ENCODE assay signal across 18 mouse cellular contexts in genomic region chr7:29454965-29455364, GRCm38 (mm10).
DNase-seq lines count a peak whose midpoint lies in the region; ATAC-seq and TF ChIP-seq lines count a peak whose summit lies in the region.
"Had no signal": no experiment of that assay in that cellular context is flagged by ENCODE, and none has a peak within 500 bp of the region (broad histone marks: within the 10 kb centered on the region; RNA-seq: fewer than 3 reads in every experiment).

No protein-coding gene starts in this region.

- intact Hi-C loops in heart, postnatal 36 days (cut with DNase I) = no loop called here

- H3K9ac ChIP-seq in heart, embryonic 16.5 days (ENCODE audit: low read length) = no peak overlapping the region
- H3K9ac ChIP-seq in lung, embryonic 15.5 days = no peak overlapping the region
- H3K9ac ChIP-seq in lung, postnatal 0 days (replicated peaks; ENCODE audit: low read depth) = no peak overlapping the region
- peak overlapping the region; percentile 39 for H3K9ac ChIP-seq in ES-E14 (ENCODE audit: insufficient read depth, low read depth, low read length, poor library complexity, severe bottlenecking)
- no peak overlapping the region for H3K9ac ChIP-seq in embryonic facial prominence, embryonic 14.5 days (ENCODE audit: low read depth, low read length)
- H3K9ac ChIP-seq: heart, embryonic 15.5 days; hindbrain, embryonic 13.5 days; liver, postnatal 0 days had no signal

- WGBS in heart, embryonic 16.5 days = 58% methylated on average over 7 of the region's 7 CpGs
- 69% methylated on average over 7 of the region's 7 CpGs for WGBS in lung, embryonic 15.5 days
- WGBS in lung, postnatal 0 days = 74% methylated on average over 7 of the region's 7 CpGs
- 71% methylated on average over 7 of the region's 7 CpGs for WGBS in embryonic facial prominence, embryonic 14.5 days

- in situ Hi-C loops in ES-E14 (cut with MboI; ENCODE audit: low sequenced_read_pairs in 2 of 2, unreplicated experiment in 2 of 2) = no loop called here

- H3K9me3 ChIP-seq in heart, embryonic 16.5 days (replicated peaks; ENCODE audit: control insufficient read depth, low read length) = peaks cover 3% of the 10 kb centered on the region; the same call in 1 of the 2 replicates
- H3K9me3 ChIP-seq in lung, embryonic 15.5 days = no peaks in the 10 kb centered on the region
- H3K9me3 ChIP-seq in lung, postnatal 0 days (ENCODE audit: low read length) = no peaks in the 10 kb centered on the region
- no peaks in the 10 kb centered on the region for H3K9me3 ChIP-seq in ES-E14 (ENCODE audit: control insufficient read depth, insufficient read depth, low read depth, low read length)
- H3K9me3 ChIP-seq in embryonic facial prominence, embryonic 14.5 days (ENCODE audit: control insufficient read depth, low read length) = 0 out of 2 replicates have a peak, but pooled peaks cover 5% of the 10 kb centered on the region
- H3K9me3 ChIP-seq: heart, embryonic 15.5 days; hindbrain, embryonic 13.5 days had no signal

- peaks cover 5% of the 10 kb centered on the region; the same call in 1 of the 2 replicates for H3K4me1 ChIP-seq in heart, embryonic 16.5 days (ENCODE audit: control insufficient read depth, insufficient read depth, low read length)
- H3K4me1 ChIP-seq in lung, embryonic 15.5 days = peaks cover 49% of the 10 kb centered on the region
- peaks cover 16% of the 10 kb centered on the region; the same call in 1 of the 2 replicates for H3K4me1 ChIP-seq in lung, postnatal 0 days (ENCODE audit: insufficient read depth, low read depth, low read length)
- H3K4me1 ChIP-seq in ES-E14 (ENCODE audit: control insufficient read depth in 2 of 2, insufficient read depth in 2 of 2, low read length in 2 of 2, poor library complexity in 1 of 2) = peaks cover 22 to 50% of the 10 kb centered on the region in 2 experiments
- H3K4me1 ChIP-seq in embryonic facial prominence, embryonic 14.5 days (ENCODE audit: control insufficient read depth, insufficient read depth, low read length) = peaks cover 25% of the 10 kb centered on the region

- DNase-seq in heart, postnatal 36 days = no peak
- no peak for DNase-seq in lung, postnatal 0 days (ENCODE audit: low spot score)
- DNase-seq in ES-E14 (ENCODE audit: low read depth, low spot score) = no peak
- no peak for DNase-seq in embryonic facial prominence, embryonic 14.5 days (ENCODE audit: low spot score)
- DNase-seq in kidney, postnatal 25 days = no peak
- no peak for DNase-seq in Muller cell, postnatal 12 days (ENCODE audit: inconsistent ontology term)
- DNase-seq: adrenal gland, postnatal 14 days; cerebellum, adult 11-12 months; heart, adult 18-20 months; kidney, adult 11 months; kidney, postnatal 4 days; liver; liver, postnatal 0 days had no signal

- no peaks in the 10 kb centered on the region for H3K36me3 ChIP-seq in heart, embryonic 16.5 days (ENCODE audit: control insufficient read depth, insufficient read depth)
- no peaks in the 10 kb centered on the region for H3K36me3 ChIP-seq in lung, embryonic 15.5 days
- no peaks in the 10 kb centered on the region for H3K36me3 ChIP-seq in lung, postnatal 0 days (ENCODE audit: insufficient read depth, low read length)
- no peaks in the 10 kb centered on the region; the same call in 1 of the 2 replicates for H3K36me3 ChIP-seq in ES-E14 (ENCODE audit: control insufficient read depth, insufficient read depth, low read length, poor library complexity, severe bottlenecking)
- no peaks in the 10 kb centered on the region for H3K36me3 ChIP-seq in embryonic facial prominence, embryonic 14.5 days (ENCODE audit: control insufficient read depth, insufficient read depth, low read length)
- H3K36me3 ChIP-seq: heart, embryonic 15.5 days; hindbrain, embryonic 13.5 days had no signal

- H3K4me3 ChIP-seq in heart, embryonic 16.5 days (ENCODE audit: low read length) = no peak overlapping the region
- H3K4me3 ChIP-seq in lung, embryonic 15.5 days = no peak overlapping the region
- no peak overlapping the region for H3K4me3 ChIP-seq in lung, postnatal 0 days (ENCODE audit: low read depth, low read length)
- peak overlapping the region; percentile 15 to 35; a peak in 3 of 4 replicates for H3K4me3 ChIP-seq in ES-E14 (ENCODE audit: insufficient read depth in 1 of 2, low read depth in 1 of 2, low read length in 2 of 2, poor library complexity in 1 of 2, severe bottlenecking in 1 of 2)
- H3K4me3 ChIP-seq in embryonic facial prominence, embryonic 14.5 days (ENCODE audit: low read depth, low read length) = no peak overlapping the region
- H3K4me3 ChIP-seq: heart, embryonic 15.5 days; hindbrain, embryonic 13.5 days had no signal

- TF ChIP-seq CTCF in lung, postnatal 0 days (IDR thresholded peaks at IDR 0.05) = no peak

- no peak overlapping the region for H3K4me2 ChIP-seq in heart, embryonic 16.5 days (ENCODE audit: low read depth, low read length)
- H3K4me2 ChIP-seq in lung, embryonic 15.5 days = no peak overlapping the region
- no peak overlapping the region for H3K4me2 ChIP-seq in lung, postnatal 0 days (replicated peaks; ENCODE audit: low read depth, low read length)
- no peak overlapping the region for H3K4me2 ChIP-seq in embryonic facial prominence, embryonic 14.5 days (ENCODE audit: low read depth, low read length)
- H3K4me2 ChIP-seq: heart, embryonic 15.5 days; hindbrain, embryonic 13.5 days had no signal

- peak overlapping the region; percentile 10; the same call in 1 of the 2 replicates for H3K27ac ChIP-seq in heart, embryonic 16.5 days (ENCODE audit: low read length)
- H3K27ac ChIP-seq in lung, embryonic 15.5 days = peak overlapping the region; percentile 13; the same call in 1 of the 2 replicates
- no peak overlapping the region for H3K27ac ChIP-seq in lung, postnatal 0 days (ENCODE audit: low read length)
- peak overlapping the region; percentile 98 for H3K27ac ChIP-seq in ES-E14 (ENCODE audit: insufficient read depth, low read depth, low read length, poor library complexity, severe bottlenecking)
- no peak overlapping the region for H3K27ac ChIP-seq in embryonic facial prominence, embryonic 14.5 days (replicated peaks; ENCODE audit: low read depth, low read length)
- H3K27ac ChIP-seq: heart, embryonic 15.5 days; hindbrain, embryonic 13.5 days had no signal

- H3K27me3 ChIP-seq in heart, embryonic 16.5 days (ENCODE audit: control insufficient read depth, insufficient read depth, low read length) = peaks cover 94% of the 10 kb centered on the region
- H3K27me3 ChIP-seq in lung, embryonic 15.5 days = no peaks in the 10 kb centered on the region
- no peaks in the 10 kb centered on the region for H3K27me3 ChIP-seq in lung, postnatal 0 days (replicated peaks; ENCODE audit: insufficient read depth, low read length)
- no peaks in the 10 kb centered on the region for H3K27me3 ChIP-seq in embryonic facial prominence, embryonic 14.5 days (replicated peaks; ENCODE audit: control insufficient read depth, insufficient read depth, low read length)

- ATAC-seq in heart, embryonic 16.5 days (replicated peaks; ENCODE audit: extremely low read depth, insufficient read depth, low FRiP score) = no peak
- no peak for ATAC-seq in lung, embryonic 15.5 days (ENCODE audit: borderline replicate concordance, extremely low read depth, low FRiP score, low TSS enrichment)
- ATAC-seq in lung, postnatal 0 days = no peak
- ATAC-seq in embryonic facial prominence, embryonic 14.5 days (ENCODE audit: low read depth) = peak; percentile 39; the same call in 1 of the 2 replicates
- ATAC-seq: forebrain, embryonic 14.5 days; liver, postnatal 0 days had no signal

- TF ChIP-seq EP300 in lung, postnatal 0 days (IDR thresholded peaks at IDR 0.05) = no peak

TF ChIP-seq in ES-E14, 5 proteins besides CTCF, POLR2A, EP300 and RAD21:
- peak; percentile 60 for TF ChIP-seq ZNF384 (IDR thresholded peaks at IDR 0.05; ENCODE audit: low read depth, low read length)
- no peak for TF ChIP-seq HCFC1 (IDR thresholded peaks at IDR 0.05; ENCODE audit: borderline replicate concordance, insufficient read depth, low read length)

Comparison
In these comparisons a context has a peak if more than half of its experiments do, and no peak if none do; other contexts are left out.
1. H3K27ac ChIP-seq: peak in heart, embryonic 16.5 days (single experiment), lung, embryonic 15.5 days (single experiment) and ES-E14 (single experiment); none in lung, postnatal 0 days (single experiment) and embryonic facial prominence, embryonic 14.5 days (single experiment).
2. H3K4me3 ChIP-seq: peak in ES-E14 (2 of 2); none in heart, embryonic 16.5 days (single experiment), lung, embryonic 15.5 days (single experiment), lung, postnatal 0 days (single experiment) and embryonic facial prominence, embryonic 14.5 days (single experiment).